Mouse (Mus musculus): ENCODE data around the gene Rexo5.

DNA sequence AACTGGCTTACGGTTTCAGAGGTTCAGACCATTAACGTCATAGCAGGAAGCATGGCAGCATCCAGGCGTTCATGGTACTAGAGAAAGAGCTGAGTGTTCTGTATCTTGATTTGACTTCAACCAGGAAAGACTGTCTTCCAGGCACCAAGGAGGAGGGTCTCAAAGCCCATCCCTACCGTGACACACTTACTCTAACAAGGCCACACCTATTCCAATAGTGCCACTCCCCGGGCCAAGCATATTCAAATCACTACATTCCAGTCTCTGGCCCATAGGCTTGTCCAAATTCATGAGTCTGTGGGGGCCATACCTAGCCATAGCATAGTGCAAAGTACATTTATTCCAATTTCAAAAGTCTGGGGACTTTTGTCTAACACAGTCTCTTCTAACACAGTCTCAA lies 13.6 kb downstream of the Rexo5 start:
- no peak for TF ChIP-seq GATA1 (IDR thresholded peaks at IDR 0.05; ENCODE audit: borderline replicate concordance, low read length)
- no peak for TF ChIP-seq FLI1 (IDR thresholded peaks at IDR 0.05; ENCODE audit: low read length)

Measured in megakaryocyte, embryonic 14.5 days (primary cell).